Mouse (Mus musculus): ENCODE results near the gene Rpl10a.
"Not testable (repeated sequence)": the region's sequence is repeated elsewhere in the genome, so short reads cannot be mapped to it uniquely, and the experiment has no call there.

Gene Rpl10a

DNA sequence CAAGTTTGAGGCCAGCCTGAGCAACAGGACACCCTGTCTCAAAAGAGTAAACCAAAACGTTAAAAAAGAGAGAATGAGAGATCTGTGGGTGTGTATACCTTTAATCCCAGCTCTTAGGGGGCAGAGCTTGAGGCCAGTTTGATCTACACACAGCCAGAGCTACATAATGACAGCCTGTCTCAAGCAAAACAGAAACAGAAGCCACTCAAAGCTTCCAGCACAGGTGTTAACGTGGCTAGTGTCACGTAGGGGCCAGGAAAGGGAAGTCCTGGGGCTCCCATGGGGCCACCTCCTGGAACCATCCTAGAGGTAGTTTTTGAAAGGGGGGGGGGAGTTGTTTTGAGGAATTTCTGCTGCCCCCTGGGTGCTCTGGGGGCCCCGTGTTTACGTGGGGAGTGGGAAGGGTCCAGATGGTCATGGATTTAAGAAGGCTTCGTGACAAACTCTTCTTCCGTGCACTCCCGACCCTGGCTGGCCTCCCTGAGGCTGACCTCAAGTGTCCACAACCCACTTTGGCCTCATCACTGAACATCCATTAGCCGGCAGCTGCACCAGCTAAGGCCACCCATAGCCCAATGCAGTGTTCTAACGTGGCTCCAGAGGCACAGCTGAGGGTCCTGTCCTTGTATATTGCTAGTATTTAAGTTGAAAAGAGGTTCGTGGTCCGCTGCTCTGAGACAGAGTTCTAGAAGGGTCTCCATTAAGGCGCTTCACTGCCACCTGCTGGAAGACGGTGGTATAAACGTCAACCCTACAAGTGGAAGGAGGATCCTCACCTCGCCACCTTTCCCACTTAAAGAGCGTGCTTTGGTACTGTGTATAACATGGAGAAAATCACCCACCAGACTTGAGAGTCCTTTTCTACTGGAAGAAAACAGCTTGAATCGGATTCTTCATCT lies 19.7 kb upstream of the Rpl10a start:
- peak; percentile 86 for DNase-seq (ENCODE audit: low read depth, low spot score)

DNA sequence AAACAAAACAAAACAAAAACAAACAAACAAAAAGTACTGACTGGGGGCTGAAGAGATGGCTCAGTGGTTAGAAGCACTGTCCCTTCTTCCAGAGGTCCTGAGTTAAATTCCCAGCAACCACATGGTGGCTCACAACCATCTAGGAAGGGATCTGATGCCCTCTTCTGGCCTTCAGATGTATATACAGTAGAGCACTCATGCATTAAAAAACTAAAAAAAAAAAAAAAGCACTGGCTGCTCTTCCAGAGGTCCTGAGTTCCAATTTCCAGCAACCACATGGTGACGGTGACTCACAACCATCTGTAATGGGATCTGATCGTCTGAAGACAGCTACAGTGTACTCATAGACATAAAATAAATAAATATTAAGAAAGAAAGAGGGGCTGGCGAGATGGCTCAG lies 17.4 kb upstream of the Rpl10a start:
- no peak for DNase-seq (ENCODE audit: low read depth, low spot score)

DNA sequence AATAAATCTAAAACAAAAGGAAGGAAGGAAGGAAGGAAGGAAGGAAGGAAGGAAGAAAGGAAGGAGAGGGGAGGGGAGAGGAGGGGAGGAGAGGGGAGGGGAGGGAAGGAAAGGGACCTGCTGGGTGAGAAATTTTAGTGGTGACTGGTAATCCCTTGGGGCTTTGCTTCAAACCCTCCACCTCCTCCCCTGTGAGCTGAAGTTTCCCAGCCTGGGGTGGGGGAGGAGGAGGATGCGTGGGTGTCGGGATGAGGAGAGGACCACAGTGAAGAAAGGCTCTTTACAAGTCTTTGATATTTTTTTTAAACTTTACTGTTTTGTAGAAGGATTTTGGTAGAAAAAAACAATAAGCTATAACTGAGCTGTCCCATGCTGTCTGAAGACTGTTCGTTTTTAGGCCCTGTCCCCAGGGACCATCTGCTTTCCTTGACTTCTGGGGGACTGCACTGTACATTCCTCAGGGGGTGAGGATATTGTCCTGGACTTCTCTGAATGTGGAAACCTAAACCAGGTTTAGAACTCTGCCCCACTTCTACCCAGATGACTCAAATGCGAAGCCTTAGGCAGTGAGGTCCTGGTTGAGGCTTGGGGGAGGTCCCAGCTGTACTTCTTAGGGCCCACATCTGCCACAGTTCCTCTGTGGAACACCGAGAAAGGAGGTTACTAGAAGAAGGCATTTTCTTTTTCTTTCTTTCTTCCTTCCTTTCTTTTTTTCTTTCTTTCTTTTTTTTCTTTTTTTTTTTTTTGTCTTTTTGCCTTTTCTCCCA lies 16.7 kb upstream of the Rpl10a start:
- DNase-seq (ENCODE audit: low read depth, low spot score): no peak

- DNase-seq (ENCODE audit: low read depth, low spot score): peak; percentile 67
Measured at GRCm38 (mm10) chr17:28312232-28313211, 15.7 kb upstream of the Rpl10a start.

DNA sequence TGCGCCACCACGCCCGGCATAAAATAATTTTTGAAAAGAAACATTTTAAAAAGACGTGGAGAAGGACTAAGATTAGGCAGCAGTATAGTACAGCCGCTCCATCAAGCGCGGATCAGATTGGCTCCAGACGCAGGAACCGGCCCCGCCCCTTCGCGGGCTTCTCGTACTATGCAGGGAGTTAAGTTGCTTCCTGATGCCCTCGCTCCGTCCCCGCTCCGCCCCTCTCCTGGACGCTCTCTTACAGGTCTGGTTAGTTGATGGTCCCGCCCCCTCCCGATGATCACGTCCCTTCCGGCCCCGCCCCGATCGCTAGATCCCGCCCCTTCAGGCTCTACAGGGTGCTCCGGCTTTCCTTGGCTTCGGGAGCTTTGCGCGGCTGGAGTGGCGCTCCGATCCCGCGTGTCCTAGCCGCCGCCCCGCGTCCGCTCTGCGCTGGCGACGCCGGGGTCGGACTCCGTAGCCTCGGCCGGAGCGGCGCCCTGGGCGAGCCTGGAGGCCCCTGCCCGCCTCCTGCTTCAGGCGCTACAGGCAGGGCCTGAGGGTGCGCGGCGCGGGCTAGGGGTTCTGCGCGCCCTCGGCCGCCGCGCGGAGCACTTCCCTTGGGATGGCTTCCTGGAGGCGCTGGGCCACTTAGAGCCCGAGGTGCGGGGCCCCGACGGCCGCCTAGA lies 14.9 kb upstream of the Rpl10a start, which contains the start of gene Fance:
Gene Fance (plus strand): TSS at position 308 of the 668 bp plus-strand sequence.
- peak; percentile 99 for DNase-seq (ENCODE audit: low read depth, low spot score)

DNA sequence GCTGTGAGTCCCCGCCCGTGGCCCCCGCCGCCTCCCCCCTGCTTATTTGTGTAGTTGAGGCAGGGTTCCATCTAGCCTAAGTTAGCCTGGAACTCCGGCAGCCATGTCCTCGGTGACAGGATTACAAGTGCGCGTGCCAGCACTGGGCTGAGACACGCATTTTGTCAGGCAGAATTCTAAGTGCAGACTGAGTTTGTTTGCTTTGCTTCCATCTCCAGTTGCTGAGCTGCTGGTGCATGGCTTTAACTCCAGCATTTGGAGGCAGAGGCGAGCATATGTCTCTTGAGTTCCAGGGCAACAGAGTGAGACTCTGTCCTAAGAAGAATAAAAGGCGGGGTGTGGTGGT lies 14.4 kb upstream of the Rpl10a start:
- DNase-seq (ENCODE audit: low read depth, low spot score): no peak

DNA sequence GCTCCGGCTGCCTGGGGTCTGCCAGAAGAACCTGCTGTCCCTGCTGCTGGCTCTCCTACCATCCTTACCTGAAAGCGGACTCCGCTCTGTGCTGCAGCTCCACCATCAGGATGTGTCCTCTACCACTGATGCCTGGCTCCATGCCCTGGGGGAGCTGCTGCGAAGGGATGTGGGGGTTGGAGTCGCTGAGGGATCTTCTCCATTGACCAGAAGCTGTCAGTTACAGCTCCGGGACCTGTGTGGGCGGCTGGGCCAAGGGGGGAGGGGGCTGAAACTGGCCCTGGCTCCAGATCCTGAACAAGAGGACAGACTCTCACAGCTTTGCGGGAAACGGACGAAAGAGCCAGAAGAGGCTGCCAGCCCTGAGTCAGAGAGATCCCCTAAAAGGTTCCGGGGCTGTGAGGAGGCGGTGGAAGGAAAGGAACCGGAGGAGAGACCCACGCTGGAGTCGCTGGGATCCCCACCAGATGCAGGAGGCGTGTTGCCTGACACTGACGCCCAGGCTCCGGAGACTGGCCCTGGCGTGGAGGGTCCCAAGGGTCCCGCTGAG lies 12.6 kb upstream of the Rpl10a start:
- DNase-seq (ENCODE audit: low read depth, low spot score): no peak

DNA sequence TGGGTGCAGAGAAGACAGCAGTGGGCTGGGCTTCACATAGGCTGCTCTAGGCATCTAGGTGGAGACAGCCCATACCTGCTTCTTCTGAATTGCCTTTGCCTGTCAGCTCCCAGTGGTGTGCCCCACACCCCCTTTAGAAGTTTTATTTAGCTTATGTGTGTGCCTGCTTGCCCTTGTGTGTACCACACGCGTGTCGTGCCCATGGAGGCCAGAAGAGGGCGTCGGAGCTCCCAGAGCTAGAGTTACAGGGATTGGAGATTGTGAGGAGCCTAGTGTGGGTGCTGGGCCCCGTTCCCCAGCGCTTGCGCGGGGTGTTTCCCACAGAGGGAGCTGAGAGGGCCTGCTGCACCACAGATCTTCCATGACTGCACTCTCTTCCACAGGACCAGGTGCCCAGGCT lies 11.8 kb upstream of the Rpl10a start:
- no peak for DNase-seq (ENCODE audit: low read depth, low spot score)

DNA sequence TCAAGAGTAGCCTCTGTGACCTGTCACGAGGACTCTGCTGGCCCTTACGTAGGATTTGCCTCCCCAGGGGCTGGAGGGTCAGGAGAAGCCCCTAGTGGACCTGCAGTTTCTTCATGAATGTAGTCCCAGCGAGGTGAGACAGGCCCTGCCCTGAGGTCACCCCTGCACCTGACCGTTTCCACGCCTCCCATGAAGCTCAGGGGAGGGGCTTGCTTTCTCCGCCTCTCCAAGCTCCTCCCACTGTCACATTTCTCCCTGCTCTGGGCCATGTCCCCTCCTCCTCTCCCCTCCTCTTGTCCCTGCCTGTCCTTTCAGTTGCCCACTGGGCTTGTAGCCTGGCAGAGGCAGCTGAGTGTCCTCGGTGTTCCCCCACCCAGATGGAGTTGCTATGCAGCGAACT lies 11.2 kb upstream of the Rpl10a start:
- no peak for DNase-seq (ENCODE audit: low read depth, low spot score)

- no peak for DNase-seq (ENCODE audit: low read depth, low spot score)
Measured at GRCm38 (mm10) chr17:28317725-28318124, 10.5 kb upstream of the Rpl10a start.

GRCm38 (mm10) chr17:28321700-28322099 lies 6.6 kb upstream of the Rpl10a start:
- DNase-seq (ENCODE audit: low read depth, low spot score): no peak

DNA sequence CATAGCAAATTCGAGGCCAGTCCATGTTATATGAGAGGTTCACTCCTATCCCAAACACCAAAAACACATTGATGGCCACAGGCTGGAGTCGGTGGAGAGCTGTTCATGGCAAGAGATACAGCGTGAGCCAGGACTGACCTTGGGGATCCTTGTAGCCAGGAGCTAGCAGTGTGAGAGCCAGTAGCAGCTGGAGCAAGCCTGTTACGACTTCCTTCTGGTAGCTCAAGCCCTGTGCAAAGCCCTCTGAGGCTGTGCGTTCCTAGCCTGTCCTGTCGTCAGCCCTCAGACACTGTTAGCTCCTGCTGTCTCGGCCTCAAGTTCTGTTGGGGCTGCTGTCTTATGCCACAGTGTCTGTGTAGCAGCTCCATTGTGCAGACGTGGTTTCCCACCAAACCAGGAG lies 4.5 kb upstream of the Rpl10a start:
- no peak for DNase-seq (ENCODE audit: low read depth, low spot score)

DNA sequence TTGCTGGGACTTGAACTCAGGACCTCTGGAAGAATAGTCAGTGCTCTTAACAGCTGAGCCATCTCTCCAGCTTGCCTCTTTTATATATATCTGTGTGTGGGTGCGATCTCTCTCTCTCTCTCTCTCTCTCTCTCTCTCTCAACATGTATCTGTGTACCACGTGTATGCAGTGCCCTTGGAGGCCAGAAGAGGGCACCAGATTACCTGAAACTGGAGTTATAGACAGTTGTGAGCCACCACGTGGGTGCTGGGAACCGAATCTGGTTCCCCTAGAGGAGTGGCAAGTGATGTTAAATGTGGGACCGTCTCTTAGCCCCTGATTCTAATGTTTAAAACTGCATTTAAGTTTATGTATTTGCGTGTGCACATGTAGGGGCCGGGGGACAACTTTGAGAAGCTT lies 3.9 kb upstream of the Rpl10a start:
- DNase-seq (ENCODE audit: low read depth, low spot score): not testable (repeated sequence)

- no peak for DNase-seq (ENCODE audit: low read depth, low spot score)
Measured at GRCm38 (mm10) chr17:28325751-28326150, 2.5 kb upstream of the Rpl10a start.

DNA sequence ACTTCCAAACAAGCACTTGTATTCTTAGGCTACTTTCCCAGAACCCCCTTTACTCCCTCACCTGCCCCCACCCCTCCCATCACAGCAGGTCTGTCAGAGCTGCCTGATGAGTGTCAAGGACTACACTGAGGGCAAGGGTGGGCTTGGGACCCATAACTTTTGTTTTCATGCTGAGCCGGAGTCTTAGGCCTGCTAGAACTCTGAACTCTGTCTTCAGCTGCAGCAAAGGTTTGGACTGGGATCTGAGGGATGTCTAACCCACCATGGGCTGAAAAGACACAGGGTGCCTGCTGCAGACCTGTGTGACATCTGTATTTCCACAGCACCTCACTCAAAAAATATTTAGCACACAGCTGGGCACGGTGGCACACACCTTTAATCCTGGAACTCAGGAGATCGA lies 1.3 kb upstream of the Rpl10a start:
- DNase-seq (ENCODE audit: low read depth, low spot score): no peak

DNA sequence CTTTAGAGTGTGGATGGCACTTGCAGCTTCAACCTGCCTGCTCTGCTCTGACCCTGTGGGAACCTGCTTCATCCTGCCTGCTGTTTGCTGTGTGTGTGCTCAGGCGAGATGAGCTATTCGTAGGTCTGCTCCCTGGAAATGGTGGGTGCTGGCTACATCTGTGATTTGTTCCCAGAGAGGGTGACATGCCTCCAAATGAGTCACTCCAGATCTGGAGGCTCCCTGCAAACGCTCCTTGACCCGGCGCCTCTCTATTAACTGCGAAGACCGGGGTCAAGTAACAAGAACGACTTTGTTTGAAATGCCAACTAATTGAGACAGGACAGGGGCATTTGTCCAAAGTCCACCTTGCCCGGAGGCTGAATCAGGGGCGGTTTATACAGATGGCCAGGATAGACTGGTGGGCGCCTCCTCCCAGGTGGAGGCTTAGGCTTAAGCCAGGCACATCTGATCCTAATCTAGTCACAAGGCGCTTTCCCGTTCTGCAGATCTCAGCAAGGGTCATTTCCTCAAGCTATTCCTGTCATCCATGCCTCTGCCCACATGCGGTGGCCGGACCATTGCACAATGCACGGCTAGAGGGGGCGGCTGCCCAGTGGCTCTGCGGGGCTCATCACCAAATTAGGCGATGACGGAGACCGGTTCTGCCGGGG lies 472 bp upstream of the Rpl10a start:
- DNase-seq (ENCODE audit: low read depth, low spot score): no peak

- DNase-seq (ENCODE audit: low read depth, low spot score): no peak
Measured at GRCm38 (mm10) chr17:28328946-28329345, 675 bp downstream of the Rpl10a start.

DNA sequence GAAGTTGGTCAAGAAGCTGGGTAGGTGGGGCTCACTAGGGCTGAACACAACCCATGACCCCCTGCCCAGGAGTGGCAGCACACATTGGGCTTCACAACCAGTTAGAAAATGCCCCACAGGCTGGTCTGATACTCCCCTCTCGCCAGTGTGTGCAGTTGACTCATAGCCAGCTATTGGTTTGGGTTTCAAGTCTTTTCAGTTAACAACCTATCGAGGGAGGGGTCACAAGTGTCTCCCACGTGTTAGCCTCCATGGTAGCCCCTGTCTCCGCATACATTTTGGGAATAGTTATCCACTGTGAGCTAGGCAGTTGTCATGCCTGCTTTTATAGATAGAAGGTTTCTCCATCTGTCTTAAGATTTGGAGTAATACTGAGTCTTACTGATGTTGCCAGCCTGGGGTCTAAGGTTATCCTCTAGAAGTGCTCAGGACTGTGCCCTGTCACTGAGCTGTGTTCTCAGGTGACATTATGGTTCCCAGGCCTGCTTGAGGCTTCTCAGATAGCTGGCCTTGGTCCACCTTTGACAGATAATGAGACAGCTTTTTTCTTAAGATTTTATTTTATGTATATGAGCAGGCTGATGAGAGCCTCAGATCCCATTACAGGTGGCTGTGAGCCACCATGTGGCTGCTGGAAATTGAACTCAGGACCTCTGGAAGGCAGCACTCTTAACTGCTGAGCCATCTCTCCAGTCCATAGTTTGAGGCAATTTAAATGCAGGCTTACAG lies 1.4 kb downstream of the Rpl10a start:
- DNase-seq (ENCODE audit: low read depth, low spot score): peak; percentile 36

GRCm38 (mm10) chr17:28330232-28330546 lies 1.9 kb downstream of the Rpl10a start:
- no peak for DNase-seq (ENCODE audit: low read depth, low spot score)

- not testable (repeated sequence) for DNase-seq (ENCODE audit: low read depth, low spot score)
Measured at GRCm38 (mm10) chr17:28330590-28330989, 2.3 kb downstream of the Rpl10a start.

All from CD4-positive helper T cell, adult 2 months (primary cell).